Mouse (Mus musculus): ENCODE measurements around the gene Grtp1.
"Not testable (repeated sequence)": the region's sequence is repeated elsewhere in the genome, so short reads cannot be mapped to it uniquely, and the experiment has no call there.

DNA sequence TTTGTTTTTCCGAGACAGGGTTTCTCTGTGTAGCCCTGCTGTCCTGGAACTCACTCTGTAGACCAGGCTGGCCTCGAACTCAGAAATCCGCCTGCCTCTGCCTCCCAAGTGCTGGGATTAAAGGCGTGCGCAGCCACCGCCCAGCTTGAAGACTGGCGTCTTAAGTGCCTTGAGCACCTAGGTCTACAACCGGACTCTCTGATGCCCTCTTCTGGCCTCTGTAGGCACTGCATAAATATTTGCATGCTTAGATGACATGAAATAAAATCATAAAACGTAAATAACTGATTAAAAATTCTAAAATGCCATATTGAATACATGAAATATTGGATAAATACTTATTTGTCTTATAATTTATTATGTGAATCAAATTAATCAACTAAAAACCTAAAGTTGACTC, 68.2 kb downstream of the Grtp1 start:
- TF ChIP-seq EP300 (IDR thresholded peaks at IDR 0.05; ENCODE audit: low read depth): not testable (repeated sequence)
- peak; percentile 74 for TF ChIP-seq CTCF (IDR thresholded peaks at IDR 0.05; ENCODE audit: low read depth)

All from liver, postnatal 0 days (tissue).